Mouse (Mus musculus) forebrain, embryonic 16.5 days (tissue): ENCODE measurements at regions not wholly inside any gene's neighbourhood (a gene's known extent, or its start where the extent isn't known, plus 50 kb on each side); places are given as distances from the start of the nearest gene placed in this dataset.

Experiments
- ATAC-seq: fragments of 200-750 bp; cut with Nextera tagmentation; 2 replicates; pipeline ENCODE4 v1.8.0; 2017; ENCODE audit warnings: mild to moderate bottlenecking, moderate library complexity
- H3K27ac ChIP-seq: fragments of 300-500 bp; sonication (generic); 2 replicates; pipeline ENCODE4 v1.5.1; 2014; ENCODE audit warnings: low read length, control low read depth
- H3K27me3 ChIP-seq: fragments of 300-500 bp; sonication (generic); replicated peaks from 2 replicates; pipeline ENCODE4 v1.6.1; 2014; ENCODE audit warnings: low read length; ENCODE audit not compliant: control insufficient read depth, insufficient read depth
- H3K36me3 ChIP-seq: fragments of 300-500 bp; sonication (generic); 2 replicates; pipeline ENCODE4 v1.6.1; 2014; ENCODE audit not compliant: control insufficient read depth, insufficient read depth
- H3K4me1 ChIP-seq: fragments of 300-500 bp; sonication (generic); replicated peaks from 2 replicates; pipeline ENCODE4 v1.6.1; 2014; ENCODE audit warnings: low read length; ENCODE audit not compliant: control insufficient read depth, insufficient read depth
- H3K4me2 ChIP-seq: fragments of 300-500 bp; sonication (generic); 2 replicates; pipeline ENCODE4 v1.6.1; 2014; ENCODE audit warnings: mild to moderate bottlenecking, low read length, control low read depth
- H3K4me3 ChIP-seq: fragments of 300-500 bp; sonication (generic); replicated peaks from 2 replicates; pipeline ENCODE4 v1.5.1; 2014; ENCODE audit warnings: mild to moderate bottlenecking, low read length, control low read depth
- H3K9ac ChIP-seq: fragments of 300-500 bp; sonication (generic); replicated peaks from 2 replicates; pipeline ENCODE4 v1.6.1; 2014; ENCODE audit warnings: low read depth, low read length, control low read depth
- H3K9me3 ChIP-seq: fragments of 300-500 bp; sonication (generic); 2 replicates; pipeline ENCODE4 v1.6.1; 2016; ENCODE audit warnings: low read length; ENCODE audit not compliant: control insufficient read depth
- WGBS: fragments of 180-500 bp; shearing (Covaris S2); extraction: QIAGEN DNeasy Blood & Tissue Kit; methylation state at CpG from one replicate; pipeline ENCODE4 v1.1.7; 2014; 5-methylcytosine and 5-hydroxymethylcytosine counted together

GRCm38 (mm10) chr19:15851622-15852021 is 95.5 kb downstream of the Psat1 start:
- no peak overlapping the region for H3K27ac ChIP-seq
- no peaks in the 10 kb centered on the region for H3K27me3 ChIP-seq
- no peaks in the 10 kb centered on the region for H3K36me3 ChIP-seq
- no peak for ATAC-seq
- WGBS: 92% methylated on average over 3 of the region's 3 CpGs
- no peak overlapping the region for H3K4me3 ChIP-seq
- H3K9ac ChIP-seq: no peak overlapping the region
- no peaks in the 10 kb centered on the region for H3K9me3 ChIP-seq
- H3K4me2 ChIP-seq: no peak overlapping the region
- no peaks in the 10 kb centered on the region for H3K4me1 ChIP-seq

- Histone ChIP-seq H3K4me2 (no peak overlapping the region), H3K36me3 (no peaks in the 10 kb centered on the region), H3K4me1 (no peaks in the 10 kb centered on the region), H3K9ac (no peak overlapping the region), H3K4me3 (no peak overlapping the region), H3K9me3 (no peaks in the 10 kb centered on the region), H3K27me3 (no peaks in the 10 kb centered on the region), H3K27ac (no peak overlapping the region)
- 66% methylated on average over 2 of the region's 2 CpGs for WGBS
- no peak for ATAC-seq
These were observed 96.4 kb downstream of the Psat1 start for GRCm38 (mm10) chr19:15850722-15851121.

GRCm38 (mm10) chr19:15849235-15849634 is 97.9 kb downstream of the Psat1 start:
- ATAC-seq: no peak
- Histone ChIP-seq H3K27me3 (no peaks in the 10 kb centered on the region), H3K4me3 (no peak overlapping the region), H3K27ac (no peak overlapping the region), H3K9ac (no peak overlapping the region), H3K4me1 (no peaks in the 10 kb centered on the region), H3K9me3 (no peaks in the 10 kb centered on the region), H3K4me2 (no peak overlapping the region), H3K36me3 (no peaks in the 10 kb centered on the region)
- WGBS: 87% methylated on average over 4 of the region's 4 CpGs

GRCm38 (mm10) chr19:15838327-15838726 is 108.8 kb downstream of the Psat1 start:
- H3K36me3 ChIP-seq: no peaks in the 10 kb centered on the region
- H3K27me3 ChIP-seq: no peaks in the 10 kb centered on the region
- no peak overlapping the region for H3K27ac ChIP-seq
- 6% methylated on average over 5 of the region's 5 CpGs for WGBS
- ATAC-seq: peak; percentile 40
- no peaks in the 10 kb centered on the region for H3K9me3 ChIP-seq
- H3K4me2 ChIP-seq: no peak overlapping the region
- peaks cover 26% of the 10 kb centered on the region for H3K4me1 ChIP-seq
- no peak overlapping the region for H3K9ac ChIP-seq
- no peak overlapping the region for H3K4me3 ChIP-seq

GRCm38 (mm10) chr19:15837715-15838175 is 109.4 kb downstream of the Psat1 start:
- Histone ChIP-seq H3K4me3 (no peak overlapping the region), H3K36me3 (no peaks in the 10 kb centered on the region), H3K27ac (peak overlapping the region; percentile 39; the same call in 1 of the 2 replicates), H3K27me3 (no peaks in the 10 kb centered on the region), H3K9me3 (no peaks in the 10 kb centered on the region), H3K4me1 (peaks cover 26% of the 10 kb centered on the region), H3K9ac (no peak overlapping the region), H3K4me2 (no peak overlapping the region)
- WGBS: 9% methylated on average over 1 of the region's 1 CpGs
- ATAC-seq: peak; percentile 65

- Histone ChIP-seq H3K4me3 (no peak overlapping the region), H3K27me3 (no peaks in the 10 kb centered on the region), H3K9me3 (no peaks in the 10 kb centered on the region), H3K36me3 (no peaks in the 10 kb centered on the region), H3K27ac (peak overlapping the region; percentile 49), H3K4me2 (peak overlapping the region; percentile 12; the same call in 1 of the 2 replicates), H3K4me1 (peaks cover 26% of the 10 kb centered on the region), H3K9ac (no peak overlapping the region)
- ATAC-seq: peak; percentile 86
- 8% methylated on average over 7 of the region's 7 CpGs for WGBS
These were observed 110.0 kb downstream of the Psat1 start for GRCm38 (mm10) chr19:15836956-15837714.

- peak; percentile 59 for ATAC-seq
- Histone ChIP-seq H3K27me3 (no peaks in the 10 kb centered on the region), H3K9me3 (no peaks in the 10 kb centered on the region), H3K9ac (no peak overlapping the region), H3K27ac (peak overlapping the region; percentile 49), H3K36me3 (no peaks in the 10 kb centered on the region), H3K4me2 (0 out of 2 replicates have a peak overlapping the region, but pooled peaks have one; percentile 12), H3K4me1 (peaks cover 26% of the 10 kb centered on the region), H3K4me3 (no peak overlapping the region)
- WGBS: 19% methylated on average over 7 of the region's 7 CpGs
These were observed 110.8 kb downstream of the Psat1 start for GRCm38 (mm10) chr19:15836201-15836955.

GRCm38 (mm10) chr19:15830385-15830784 is 116.8 kb downstream of the Psat1 start:
- no peak for ATAC-seq
- no peak overlapping the region for H3K4me3 ChIP-seq
- no peak overlapping the region for H3K27ac ChIP-seq
- H3K4me2 ChIP-seq: no peak overlapping the region
- H3K4me1 ChIP-seq: no peaks in the 10 kb centered on the region
- no peak overlapping the region for H3K9ac ChIP-seq
- H3K27me3 ChIP-seq: no peaks in the 10 kb centered on the region
- no peaks in the 10 kb centered on the region for H3K36me3 ChIP-seq
- H3K9me3 ChIP-seq: no peaks in the 10 kb centered on the region

- ATAC-seq: no peak
- Histone ChIP-seq H3K36me3 (no peaks in the 10 kb centered on the region), H3K27ac (no peak overlapping the region), H3K4me2 (no peak overlapping the region), H3K9me3 (no peaks in the 10 kb centered on the region), H3K9ac (no peak overlapping the region), H3K4me1 (no peaks in the 10 kb centered on the region), H3K4me3 (no peak overlapping the region), H3K27me3 (no peaks in the 10 kb centered on the region)
- 83% methylated on average over 5 of the region's 5 CpGs for WGBS
These were observed 118.0 kb downstream of the Psat1 start for GRCm38 (mm10) chr19:15829158-15829557.
